Comparison of ENCODE assay signal across 11 mouse cellular contexts in genomic region chr13:5845605-5846004, GRCm38 (mm10). TPM values are rescaled to one million over a fixed set of nuclear protein-coding genes. Genes with fewer than 3 reads are reported as not detected.
A peak's percentile ranks its signal among the peaks of the same experiment; 100 is the strongest.
DNase-seq lines count a peak whose midpoint lies in the region; ATAC-seq lines count a peak whose summit lies in the region.
"Had no signal": no experiment of that assay in that cellular context is flagged by ENCODE, and none has a peak within 500 bp of the region (broad histone marks: within the 10 kb centered on the region; RNA-seq: fewer than 3 reads in every experiment).

No protein-coding gene starts in this region.

- DNase-seq in frontal cortex, postnatal 36 days (ENCODE audit: low spot score in 2 of 2), result no peak
- peak; percentile 61 for DNase-seq in thymus, postnatal 0 days (ENCODE audit: low spot score)
- no peak for DNase-seq in thymus, adult 18-20 months
- no peak for DNase-seq in cerebellum, postnatal 14 days
- DNase-seq in retina, postnatal 1 day, result no peak
- DNase-seq: cerebellum, postnatal 10 days; right cerebral cortex, postnatal 4 days had no signal

- H3K4me3 ChIP-seq in liver, embryonic 15.5 days (replicated peaks), result peak overlapping the region; percentile 31
- H3K4me3 ChIP-seq in hindbrain, embryonic 16.5 days (ENCODE audit: low read length), result no peak overlapping the region
- H3K4me3 ChIP-seq: limb, embryonic 13.5 days had no signal

- H3K27ac ChIP-seq in liver, embryonic 15.5 days (replicated peaks), result peak overlapping the region; percentile 63; the same call in 1 of the 2 replicates
- no peak overlapping the region for H3K27ac ChIP-seq in hindbrain, embryonic 16.5 days (ENCODE audit: low read depth, low read length)
- H3K27ac ChIP-seq: limb, embryonic 13.5 days had no signal

- no peaks in the 10 kb centered on the region for H3K27me3 ChIP-seq in liver, embryonic 15.5 days
- H3K27me3 ChIP-seq in hindbrain, embryonic 16.5 days (replicated peaks; ENCODE audit: control insufficient read depth, insufficient read depth, low read length), result no peaks in the 10 kb centered on the region
- H3K27me3 ChIP-seq: limb, embryonic 13.5 days had no signal

- peak overlapping the region; percentile 56 for H3K4me2 ChIP-seq in liver, embryonic 15.5 days
- no peak overlapping the region for H3K4me2 ChIP-seq in hindbrain, embryonic 16.5 days (ENCODE audit: low read length)
- H3K4me2 ChIP-seq: limb, embryonic 13.5 days had no signal

- H3K36me3 ChIP-seq in liver, embryonic 15.5 days (replicated peaks), result no peaks in the 10 kb centered on the region
- H3K36me3 ChIP-seq in hindbrain, embryonic 16.5 days (ENCODE audit: control insufficient read depth, insufficient read depth, low read length), result no peaks in the 10 kb centered on the region
- H3K36me3 ChIP-seq: limb, embryonic 13.5 days had no signal

- ATAC-seq in frontal cortex, adult (ENCODE audit: low TSS enrichment), result 0 out of 2 replicates have a peak, but pooled peaks have one; percentile 13
- peak; percentile 46; the same call in 1 of the 2 replicates for ATAC-seq in liver, embryonic 15.5 days (ENCODE audit: insufficient read depth)
- no peak for ATAC-seq in hindbrain, embryonic 16.5 days

- no peak overlapping the region for H3K9ac ChIP-seq in liver, embryonic 15.5 days
- H3K9ac ChIP-seq in hindbrain, embryonic 16.5 days (ENCODE audit: low read depth, low read length), result no peak overlapping the region
- H3K9ac ChIP-seq: limb, embryonic 13.5 days had no signal

- H3K4me1 ChIP-seq in liver, embryonic 15.5 days (replicated peaks), result peaks cover 12% of the 10 kb centered on the region
- no peaks in the 10 kb centered on the region for H3K4me1 ChIP-seq in hindbrain, embryonic 16.5 days (ENCODE audit: control insufficient read depth, insufficient read depth, low read depth, low read length)
- H3K4me1 ChIP-seq: limb, embryonic 13.5 days had no signal

- WGBS in liver, embryonic 15.5 days (ENCODE audit: insufficient replicate concordance), result 23% methylated on average over 5 of the region's 5 CpGs
- 83% methylated on average over 5 of the region's 5 CpGs for WGBS in hindbrain, embryonic 16.5 days

- H3K9me3 ChIP-seq in liver, embryonic 15.5 days (replicated peaks), result no peaks in the 10 kb centered on the region
- H3K9me3 ChIP-seq in hindbrain, embryonic 16.5 days (ENCODE audit: control insufficient read depth, low read length), result no peaks in the 10 kb centered on the region
- H3K9me3 ChIP-seq: limb, embryonic 13.5 days had no signal

RNA-seq across cellular contexts. Expression of gene Klf6, which starts 15.7 kb away (rescaled TPM):
- 61.2 and 74.9 TPM in 2 replicates for polyA plus RNA-seq in thymus, postnatal 0 days (2015; fragmentation: Nextera tagmentation; extraction: Ambion mirVana)
- polyA plus RNA-seq in liver, embryonic 15.5 days (2015; fragmentation: Nextera tagmentation; extraction: Ambion mirVana), result 20.6 and 21.3 TPM in 2 replicates
- 87.6 and 96.3 TPM in 2 replicates for polyA plus RNA-seq in hindbrain, embryonic 16.5 days (2015; fragmentation: Nextera tagmentation; extraction: Ambion mirVana)
